Comparison of ENCODE assay signal across 23 mouse cellular contexts in genomic region chr9:95437883-95438282, GRCm38 (mm10). TPM values are rescaled to one million over a fixed set of nuclear protein-coding genes. Genes with fewer than 3 reads are reported as not detected.
DNase-seq lines count a peak whose midpoint lies in the region; ATAC-seq and TF ChIP-seq lines count a peak whose summit lies in the region.
"Had no signal": no experiment of that assay in that cellular context is flagged by ENCODE, and none has a peak within 500 bp of the region (broad histone marks: within the 10 kb centered on the region; RNA-seq: fewer than 3 reads in every experiment).

No protein-coding gene starts in this region.

- no peak for ATAC-seq in kidney, postnatal 0 days (replicated peaks; ENCODE audit: low FRiP score, low read depth)
- no peak for ATAC-seq in kidney, embryonic 15.5 days (replicated peaks; ENCODE audit: low FRiP score)
- ATAC-seq: forebrain, embryonic 14.5 days; hindbrain, embryonic 16.5 days; inflammation-experienced regulatory T-cells, adult 6 months had no signal

- no peak for TF ChIP-seq CTCF in kidney, postnatal 0 days (IDR thresholded peaks at IDR 0.05; ENCODE audit: low read depth)

- H3K9ac ChIP-seq in kidney, postnatal 0 days (ENCODE audit: low read depth, low read length): no peak overlapping the region
- H3K9ac ChIP-seq in kidney, embryonic 15.5 days: no peak overlapping the region
- H3K9ac ChIP-seq: embryonic facial prominence, embryonic 15.5 days; hindbrain, embryonic 12.5 days had no signal

- no peak overlapping the region for H3K4me2 ChIP-seq in kidney, postnatal 0 days (ENCODE audit: low read length)
- H3K4me2 ChIP-seq in kidney, embryonic 15.5 days: no peak overlapping the region
- H3K4me2 ChIP-seq: embryonic facial prominence, embryonic 15.5 days; hindbrain, embryonic 12.5 days had no signal

- no peaks in the 10 kb centered on the region for H3K4me1 ChIP-seq in kidney, postnatal 0 days (replicated peaks; ENCODE audit: insufficient read depth, low read length)
- H3K4me1 ChIP-seq in kidney, embryonic 15.5 days: 0 out of 2 replicates have a peak, but pooled peaks cover 6% of the 10 kb centered on the region

- H3K27me3 ChIP-seq in kidney, postnatal 0 days (ENCODE audit: insufficient read depth, low read length): no peaks in the 10 kb centered on the region
- H3K27me3 ChIP-seq in kidney, embryonic 15.5 days: no peaks in the 10 kb centered on the region
- H3K27me3 ChIP-seq: hindbrain, embryonic 12.5 days had no signal

- 66% methylated on average over 9 of the region's 9 CpGs for WGBS in kidney, postnatal 0 days
- WGBS in kidney, embryonic 15.5 days: 77% methylated on average over 9 of the region's 9 CpGs

- no peaks in the 10 kb centered on the region for H3K36me3 ChIP-seq in kidney, postnatal 0 days (ENCODE audit: insufficient read depth, low read length)
- H3K36me3 ChIP-seq in kidney, embryonic 15.5 days: no peaks in the 10 kb centered on the region
- H3K36me3 ChIP-seq: embryonic facial prominence, embryonic 15.5 days; forebrain, embryonic 10.5 days; heart, embryonic 10.5 days; hindbrain, embryonic 12.5 days had no signal

- peak; percentile 21 for DNase-seq in adrenal gland, adult 2 months
- DNase-seq in adrenal gland, postnatal 25 days: no peak
- DNase-seq in cerebellum, postnatal 14 days: peak; percentile 36 to 37
- DNase-seq in cerebellum, adult 11 months: no peak
- DNase-seq in kidney, postnatal 0 days (ENCODE audit: low spot score): peak; percentile 29
- DNase-seq: cerebellum, adult 18-20 months; cerebellum, adult 9-11 months; embryo, embryonic 11 days; gastrocnemius, adult 2 months; gastrocnemius, postnatal 25 days; heart, postnatal 10 days; heart, postnatal 4 days had no signal

- H3K27ac ChIP-seq in kidney, postnatal 0 days: no peak overlapping the region
- no peak overlapping the region for H3K27ac ChIP-seq in kidney, embryonic 15.5 days
- H3K27ac ChIP-seq: embryonic facial prominence, embryonic 15.5 days; forebrain, embryonic 10.5 days; gastrocnemius, adult 2 months; heart, embryonic 10.5 days; hindbrain, embryonic 12.5 days had no signal

- no peaks in the 10 kb centered on the region for H3K9me3 ChIP-seq in kidney, postnatal 0 days (replicated peaks; ENCODE audit: low read length)
- no peaks in the 10 kb centered on the region for H3K9me3 ChIP-seq in kidney, embryonic 15.5 days (replicated peaks)
- H3K9me3 ChIP-seq: embryonic facial prominence, embryonic 15.5 days; forebrain, embryonic 10.5 days; heart, embryonic 10.5 days; hindbrain, embryonic 12.5 days had no signal

- no peak overlapping the region for H3K4me3 ChIP-seq in kidney, postnatal 0 days (replicated peaks; ENCODE audit: low read depth, low read length)
- no peak overlapping the region for H3K4me3 ChIP-seq in kidney, embryonic 15.5 days (replicated peaks)
- H3K4me3 ChIP-seq: embryonic facial prominence, embryonic 15.5 days; erythroblast, embryonic 14.5 days; forebrain, embryonic 10.5 days; gastrocnemius, adult 2 months; heart, embryonic 10.5 days; hindbrain, embryonic 12.5 days had no signal

RNA-seq across cellular contexts. Expression of gene Chst2, which starts 31.4 kb away (rescaled TPM):
- total RNA-seq in adrenal gland, adult 2 months (2021): 10 to 100 TPM; 20.9 to 32.5 TPM
- polyA plus RNA-seq in adrenal gland, adult 2 months (2012; rRNA removed): 19.7 and 20.9 TPM in 2 replicates
- 35.8 and 51.1 TPM in 2 replicates for total RNA-seq in adrenal gland, postnatal 25 days (2021)
- 4.8 and 5.5 TPM in 2 replicates for polyA plus RNA-seq in kidney, postnatal 0 days (2015; fragmentation: Nextera tagmentation; extraction: Ambion mirVana)
- 7.1 and 8.3 TPM in 2 replicates for polyA plus RNA-seq in kidney, embryonic 15.5 days (2015; fragmentation: Nextera tagmentation; extraction: Ambion mirVana)
- total RNA-seq: granulocyte monocyte progenitor cell, adult 5-6 weeks; MEL had no signal

Comparison
In these comparisons a context has a peak if more than half of its experiments do, and no peak if none do; other contexts are left out.
1. DNase-seq: peak in adrenal gland, adult 2 months (single experiment), cerebellum, postnatal 14 days (2 of 2) and kidney, postnatal 0 days (single experiment); none in adrenal gland, postnatal 25 days (single experiment) and cerebellum, adult 11 months (single experiment).